Mouse (Mus musculus) bone marrow, adult 2 months (tissue): ENCODE measurements around the gene Eif4g2. TPM values are rescaled to one million over a fixed set of nuclear protein-coding genes. Genes with fewer than 3 reads are reported as not detected.

Experiments used
- H3K27ac ChIP-seq: fragments of 200-500 bp; 2 replicates; pipeline ENCODE4 v1.5.1; 2012; ENCODE audit warnings: low read depth, mild to moderate bottlenecking, control low read depth, inconsistent platforms, low read length; ENCODE audit not compliant: control insufficient read depth, poor library complexity, insufficient read depth
- H3K4me1 ChIP-seq: fragments of 200-500 bp; 2 replicates; pipeline ENCODE4 v1.6.1; 2011; ENCODE audit warnings: low read length; ENCODE audit not compliant: control insufficient read depth, insufficient read depth
- H3K4me3 ChIP-seq: fragments of 200-500 bp; replicated peaks from 2 replicates; pipeline ENCODE3; 2011; ENCODE audit warnings: mild to moderate bottlenecking, low read depth, low read length, control low read depth; ENCODE audit not compliant: control insufficient read depth
- CTCF ChIP-seq: fragments of 200-500 bp; IDR thresholded peaks from 2 replicates; pipeline ENCODE4 v1.5.1; 2011; ENCODE audit warnings: low read length, control low read depth; ENCODE audit not compliant: control insufficient read depth, insufficient read depth
- POLR2A ChIP-seq: fragments of 200-500 bp; IDR thresholded peaks from 2 replicates; pipeline ENCODE4 v1.6.1; 2011; ENCODE audit warnings: low read depth, mild to moderate bottlenecking, control low read depth, low read length, borderline replicate concordance; ENCODE audit not compliant: control insufficient read depth
- WGBS: fragments of 180-500 bp; shearing (Covaris S2); methylation state at CpG from one replicate; pipeline ENCODE4 v1.1.7; 2018; 5-methylcytosine and 5-hydroxymethylcytosine counted together
- polyA plus RNA-seq: library from polyadenylated mRNA; stranded (reverse); fragments of >200 nt; gene quantifications from 2 replicates; pipeline ENCODE4 v1.2.4, GENCODE M21; 2011; ENCODE audit warnings: low replicate concordance; ENCODE audit not compliant: missing spikeins, insufficient read depth, insufficient read length

Gene Eif4g2
- polyA plus RNA-seq, 1 experiment: 239 TPM

- WGBS: 50% methylated on average over 3 of the region's 3 CpGs
- Histone ChIP-seq H3K4me1 (no peaks in the 10 kb centered on the region; the same call in 1 of the 2 replicates), H3K27ac (no peak overlapping the region), H3K4me3 (peak overlapping the region; percentile 52)
- TF ChIP-seq POLR2A (no peak), CTCF (no peak)
Measured at GRCm38 (mm10) chr7:111080876-111081275, 2.0 kb downstream of the Eif4g2 start.

GRCm38 (mm10) chr7:111080026-111080425, 2.8 kb downstream of the Eif4g2 start:
- Histone ChIP-seq H3K4me1 (no peaks in the 10 kb centered on the region; the same call in 1 of the 2 replicates), H3K4me3 (no peak overlapping the region), H3K27ac (no peak overlapping the region)
- TF ChIP-seq POLR2A (no peak), CTCF (no peak)
- 63% methylated on average over 8 of the region's 8 CpGs for WGBS

- TF ChIP-seq POLR2A: no peak
- no peak for TF ChIP-seq CTCF
- Histone ChIP-seq H3K4me1 (no peaks in the 10 kb centered on the region; the same call in 1 of the 2 replicates), H3K4me3 (no peak overlapping the region), H3K27ac (no peak overlapping the region)
- WGBS: 93% methylated on average over 4 of the region's 4 CpGs
Measured at GRCm38 (mm10) chr7:111078271-111078670, 4.6 kb downstream of the Eif4g2 start.

- no peak overlapping the region for H3K4me3 ChIP-seq
- H3K27ac ChIP-seq: no peak overlapping the region
- H3K4me1 ChIP-seq: no peaks in the 10 kb centered on the region; the same call in 1 of the 2 replicates
- TF ChIP-seq POLR2A: no peak
- no peak for TF ChIP-seq CTCF
- WGBS: 89% methylated on average over 4 of the region's 4 CpGs
Measured at GRCm38 (mm10) chr7:111075288-111075687, 7.5 kb downstream of the Eif4g2 start.

- H3K4me1 ChIP-seq: no peaks in the 10 kb centered on the region; the same call in 1 of the 2 replicates
- 44% methylated on average over 4 of the region's 4 CpGs for WGBS
- TF ChIP-seq POLR2A (no peak), CTCF (no peak)
- no peak overlapping the region for H3K4me3 ChIP-seq
- H3K27ac ChIP-seq: peak overlapping the region; percentile 64; the same call in 1 of the 2 replicates
Measured at GRCm38 (mm10) chr7:111072410-111072809, 10.4 kb downstream of the Eif4g2 start.

GRCm38 (mm10) chr7:111070167-111070496, 12.7 kb downstream of the Eif4g2 start:
- no peak for TF ChIP-seq POLR2A
- TF ChIP-seq CTCF: no peak
- Histone ChIP-seq H3K4me1 (no peaks in the 10 kb centered on the region; the same call in 1 of the 2 replicates), H3K27ac (no peak overlapping the region), H3K4me3 (no peak overlapping the region)
- 100% methylated on average over 2 of the region's 2 CpGs for whole genome bisulfite sequencing

- TF ChIP-seq POLR2A: no peak
- TF ChIP-seq CTCF: no peak
- Histone ChIP-seq H3K27ac (no peak overlapping the region), H3K4me1 (no peaks in the 10 kb centered on the region; the same call in 1 of the 2 replicates), H3K4me3 (no peak overlapping the region)
- 97% methylated on average over 7 of the region's 7 CpGs for WGBS
Measured at GRCm38 (mm10) chr7:111069439-111070166, 13.2 kb downstream of the Eif4g2 start.

GRCm38 (mm10) chr7:111068181-111068580, 14.6 kb downstream of the Eif4g2 start:
- Histone ChIP-seq H3K4me3 (no peak overlapping the region), H3K4me1 (no peaks in the 10 kb centered on the region), H3K27ac (no peak overlapping the region)
- WGBS: 98% methylated on average over 3 of the region's 3 CpGs
- TF ChIP-seq POLR2A: no peak
- no peak for TF ChIP-seq CTCF
